Mouse (Mus musculus) kidney, postnatal 4 days (tissue): Measurements from ENCODE around the gene Esrra.

Experiments
- DNase-seq, 2 experiments: peaks; one replicate each; pipeline ENCODE4 v3.0.0; 2021; ENCODE audit warnings: mixed read lengths in 2 of 2

Esrra gene

GRCm38 (mm10) chr19:6921647-6922567 is at the start of gene Esrra:
TSS of gene Esrra (minus strand) at chr19:6921813.
- DNase-seq, result peak; percentile 100

- DNase-seq, result peak in 1 of 2 experiments; percentile 37
Measured at GRCm38 (mm10) chr19:6970460-6971085, 49.0 kb upstream of the Esrra start.

GRCm38 (mm10) chr19:6969665-6970381 is 48.2 kb upstream of the Esrra start:
- DNase-seq, result peak; percentile 86 to 91

DNA sequence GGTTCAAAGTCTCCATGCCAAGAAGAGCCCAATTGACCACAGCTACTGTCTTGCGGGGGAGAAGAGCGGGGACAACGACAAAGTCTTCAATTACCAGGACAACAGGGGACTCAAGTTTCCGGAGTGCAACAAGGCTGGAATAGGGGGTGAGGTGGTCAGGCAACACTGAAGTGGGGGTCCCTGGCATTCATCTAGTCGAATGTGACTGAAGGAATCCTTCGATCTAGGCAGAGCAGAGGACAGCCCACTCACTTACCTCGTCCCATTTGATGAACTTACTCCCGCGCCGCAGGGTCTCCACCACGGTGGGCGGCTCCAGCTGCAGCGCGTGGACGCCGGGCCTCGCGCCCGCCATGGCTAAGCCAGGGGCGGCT is 47.7 kb upstream of the Esrra start:
- no peak for DNase-seq

DNA sequence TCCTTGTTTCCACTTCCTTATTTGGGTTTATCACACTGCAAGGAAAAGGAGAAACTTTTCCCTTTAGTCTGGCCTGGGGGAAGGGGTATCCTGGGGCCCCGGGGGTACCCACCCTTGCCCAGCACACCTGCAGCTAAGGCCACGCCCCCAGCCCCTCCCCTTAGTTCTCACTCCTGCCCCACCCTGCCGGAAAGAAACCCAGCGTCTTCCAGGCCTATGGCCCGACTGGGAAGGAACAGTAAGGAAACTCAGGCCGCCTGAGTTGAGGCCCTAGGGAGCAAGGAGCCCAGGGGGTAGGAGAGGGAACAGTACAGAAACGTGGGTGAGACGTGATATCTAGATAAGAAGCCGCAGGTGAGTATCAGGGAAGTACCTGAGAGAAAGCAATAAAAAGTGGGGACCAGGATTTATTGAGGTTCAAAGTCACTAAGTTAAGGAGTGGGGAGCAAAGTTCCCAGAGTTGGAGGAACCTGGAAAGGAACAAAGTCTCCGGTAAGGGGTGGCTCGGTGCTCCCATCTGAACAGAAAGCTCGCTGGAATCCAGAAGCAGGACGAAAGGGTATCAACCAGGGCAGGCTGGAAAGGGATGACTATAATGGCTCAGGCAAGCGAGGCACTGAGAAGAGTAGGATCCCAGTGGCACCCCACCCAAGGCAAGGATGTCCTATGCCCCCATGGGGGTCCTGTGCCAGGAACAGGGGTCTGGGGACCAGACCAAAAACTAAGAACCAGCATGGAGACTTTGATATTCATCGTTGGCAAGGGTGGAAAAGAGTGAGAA is 47.1 kb upstream of the Esrra start:
- DNase-seq, result peak; percentile 66 to 77

GRCm38 (mm10) chr19:6956461-6956860 is 34.8 kb upstream of the Esrra start:
- no peak for DNase-seq

DNA sequence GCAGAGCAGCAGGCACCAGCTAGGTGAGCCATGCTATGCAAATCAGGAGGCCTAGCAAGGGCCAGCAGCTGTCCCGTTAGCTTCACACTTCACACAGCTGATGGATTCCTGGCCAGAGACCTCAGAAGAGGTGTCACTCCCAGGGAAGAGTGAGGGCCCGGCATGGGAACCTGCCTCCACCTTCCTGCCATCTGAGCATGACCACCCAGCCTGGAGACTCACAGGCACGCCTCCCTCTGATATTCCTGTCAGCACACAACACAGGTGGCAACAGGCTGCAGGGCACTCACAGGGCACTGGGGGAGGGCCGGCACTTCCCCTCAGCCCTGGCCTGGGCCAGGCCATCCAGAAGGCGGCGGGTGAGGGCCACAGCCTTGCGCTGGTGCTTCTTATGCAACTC is 33.8 kb upstream of the Esrra start:
- DNase-seq, result no peak

GRCm38 (mm10) chr19:6954046-6954445 is 32.4 kb upstream of the Esrra start:
- DNase-seq, result peak; percentile 73 to 80

- peak; percentile 52 to 63 for DNase-seq
Measured at GRCm38 (mm10) chr19:6952712-6953037, 31.1 kb upstream of the Esrra start.

- peak; percentile 85 to 91 for DNase-seq
Measured at GRCm38 (mm10) chr19:6951994-6952711, 30.5 kb upstream of the Esrra start.

GRCm38 (mm10) chr19:6951381-6951968 is 29.9 kb upstream of the Esrra start:
- peak; percentile 95 to 96 for DNase-seq

- DNase-seq, result peak; percentile 62 to 69
Measured at GRCm38 (mm10) chr19:6950613-6951153, 29.1 kb upstream of the Esrra start.

GRCm38 (mm10) chr19:6949951-6950350 is 28.3 kb upstream of the Esrra start:
- DNase-seq, result no peak

DNA sequence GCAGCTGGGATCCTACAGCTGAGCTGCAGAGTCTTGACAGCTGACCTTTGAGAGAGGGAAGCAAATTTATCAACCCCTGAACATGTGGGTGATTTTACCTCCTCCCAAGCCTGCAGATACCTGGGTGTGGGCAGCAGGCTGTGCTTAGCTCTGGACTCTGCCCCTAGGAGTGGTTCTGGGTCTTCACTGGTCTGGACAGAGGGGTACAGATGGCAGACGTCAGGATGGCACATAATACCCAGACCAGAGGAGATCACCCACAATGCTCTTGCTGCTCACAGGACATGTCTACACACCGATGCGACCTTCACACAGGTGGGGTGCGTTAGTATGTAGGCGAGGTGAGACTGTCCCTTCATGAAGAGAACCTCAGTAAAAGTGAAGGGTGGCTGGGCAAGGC is 27.9 kb upstream of the Esrra start:
- DNase-seq, result no peak

DNA sequence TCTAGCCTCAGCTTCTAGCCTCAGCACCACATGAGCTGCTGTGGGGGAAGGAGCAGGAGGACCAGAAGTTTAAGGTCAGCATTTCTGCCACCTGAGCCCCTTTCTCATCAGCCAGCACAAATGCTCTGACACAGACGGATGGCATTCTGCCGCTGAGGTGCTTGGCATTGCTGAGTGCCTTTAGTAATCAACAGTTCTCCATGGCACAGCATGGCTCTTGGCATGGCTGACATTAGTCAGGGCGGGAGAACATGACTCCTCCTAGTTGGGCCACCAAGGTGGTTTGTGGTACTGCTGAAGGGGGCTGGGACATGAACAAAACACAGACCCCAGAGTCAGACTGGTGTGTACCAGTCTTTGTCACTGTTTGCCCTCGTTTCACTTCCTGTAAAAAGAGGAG is 26.6 kb upstream of the Esrra start:
- no peak for DNase-seq

GRCm38 (mm10) chr19:6947742-6948141 is 26.1 kb upstream of the Esrra start:
- no peak for DNase-seq

- DNase-seq, result no peak
Measured at GRCm38 (mm10) chr19:6943709-6944108, 22.1 kb upstream of the Esrra start.

- DNase-seq, result peak in 1 of 2 experiments; percentile 33
Measured at GRCm38 (mm10) chr19:6942764-6943163, 21.2 kb upstream of the Esrra start.

- DNase-seq, result peak; percentile 95 to 97
Measured at GRCm38 (mm10) chr19:6942249-6942691, 20.7 kb upstream of the Esrra start, which contains the start of gene Gpr137. TSS of gene Gpr137 (minus strand) at chr19:6942480.

DNA sequence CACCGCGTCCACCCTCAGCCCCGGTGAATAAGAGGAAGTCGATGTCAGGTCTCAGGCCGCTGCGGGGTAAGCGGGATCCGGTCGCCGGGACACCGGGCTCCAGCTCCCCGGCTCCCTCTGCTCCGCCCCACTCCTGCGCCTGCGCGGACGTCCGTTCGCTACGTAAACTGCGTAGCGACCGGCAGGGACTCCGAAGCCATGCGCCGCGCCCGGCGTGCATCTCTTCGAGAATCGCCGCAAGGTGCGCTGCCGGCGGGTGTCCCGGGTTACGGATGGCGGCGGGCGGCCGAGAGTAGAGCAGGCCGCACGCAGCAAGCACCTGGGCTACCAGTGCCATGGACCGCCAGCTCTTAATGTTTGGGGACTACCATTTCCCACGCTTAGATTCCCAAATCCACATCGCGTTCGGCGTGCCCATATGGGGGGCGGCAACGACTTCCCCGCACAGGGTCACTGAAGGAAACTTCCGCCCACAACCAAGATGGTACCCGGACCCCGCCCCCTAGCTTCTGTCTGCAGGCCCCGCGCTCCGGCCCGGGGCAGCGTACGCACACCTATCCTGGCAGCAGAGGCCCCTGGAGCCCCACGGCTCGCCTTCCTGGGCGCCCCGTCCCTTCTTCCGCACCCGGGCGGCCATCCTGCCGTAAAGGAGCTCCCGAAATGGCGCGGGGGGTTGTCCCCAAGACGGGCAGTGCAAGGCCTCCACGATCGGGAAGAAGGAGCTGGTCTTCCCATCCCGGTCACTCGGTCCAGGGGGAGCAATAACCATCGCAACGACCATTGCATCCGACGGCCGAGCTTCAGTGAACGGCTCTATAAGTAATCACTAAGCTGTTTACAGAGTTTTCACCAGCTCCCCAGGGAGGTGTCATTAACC is 20.0 kb upstream of the Esrra start, which contains the start of gene Bad:
Bad (plus strand) TSS at position 490 of the 877 bp plus-strand sequence.
- DNase-seq, result peak; percentile 96 to 97
